Mouse (Mus musculus) cerebellum, adult 2 months (tissue): ENCODE measurements at regions not wholly inside any gene's neighbourhood (a gene's known extent, or its start where the extent isn't known, plus 50 kb on each side); places are given as distances from the start of the nearest gene placed in this dataset.
A peak's percentile ranks its signal among the peaks of the same experiment; 100 is the strongest.

ENCODE experiments used
- DNase-seq, 2 experiments: peaks; one replicate each; pipeline ENCODE4 v3.0.0; 2021
- H3K27ac ChIP-seq: fragments of 200-500 bp; 2 replicates; pipeline ENCODE4 v1.5.1; 2012; ENCODE audit warnings: low read length, control low read depth, inconsistent platforms; ENCODE audit not compliant: insufficient read depth
- H3K27me3 ChIP-seq: fragments of 200-500 bp; 2 replicates; pipeline ENCODE4 v1.6.1; 2012; ENCODE audit warnings: inconsistent platforms, mild to moderate bottlenecking, low read length, moderate library complexity; ENCODE audit not compliant: control insufficient read depth, insufficient read depth
- H3K4me1 ChIP-seq: fragments of 200-500 bp; 2 replicates; pipeline ENCODE4 v1.6.1; 2011; ENCODE audit warnings: low read length; ENCODE audit not compliant: control insufficient read depth, insufficient read depth
- H3K4me3 ChIP-seq: fragments of 200-500 bp; replicated peaks from 2 replicates; pipeline ENCODE3; 2011; ENCODE audit warnings: mild to moderate bottlenecking, low read depth, low read length, control low read depth; ENCODE audit not compliant: insufficient read depth
- CTCF ChIP-seq: fragments of 200-500 bp; IDR thresholded peaks from 2 replicates; pipeline ENCODE4 v1.5.1; 2011; ENCODE audit warnings: low read depth, mild to moderate bottlenecking, control low read depth, low read length, moderate library complexity, borderline replicate concordance; ENCODE audit not compliant: insufficient read depth
- POLR2A ChIP-seq: fragments of 200-500 bp; IDR thresholded peaks from 2 replicates; pipeline ENCODE4 v1.6.1; 2011; ENCODE audit warnings: low read length, control low read depth, borderline replicate concordance; ENCODE audit not compliant: insufficient read depth
- WGBS: fragments of 180-500 bp; shearing (Covaris S2); methylation state at CpG from one replicate; pipeline ENCODE4 v1.1.7; 2018; 5-methylcytosine and 5-hydroxymethylcytosine counted together

GRCm38 (mm10) chr14:71299755-71300154, 700.1 kb upstream of the Fam160b2 start:
- WGBS = 22% methylated on average over 6 of the region's 6 CpGs
- no peak for DNase-seq
- TF ChIP-seq CTCF (no peak), POLR2A (no peak)

DNA sequence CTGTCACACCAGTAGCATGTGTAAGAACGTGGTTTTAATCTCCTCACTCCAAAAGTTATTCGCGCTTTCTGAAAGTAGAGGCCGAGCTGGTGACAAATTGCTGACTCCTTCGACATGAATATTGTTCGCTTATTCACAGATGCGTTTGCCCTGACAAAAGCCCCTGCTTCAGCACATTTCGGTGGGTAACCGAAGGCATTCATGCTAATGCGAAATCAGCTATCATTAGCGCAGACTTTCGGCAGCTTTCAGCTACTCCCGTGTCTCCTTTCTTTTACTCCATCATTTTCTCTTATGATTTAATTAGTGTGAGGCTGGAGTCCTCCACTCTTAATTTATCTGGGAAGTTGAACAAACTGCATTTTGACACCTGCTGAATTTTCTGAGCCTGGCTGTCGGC, 681.9 kb upstream of the Fam160b2 start:
- Histone ChIP-seq H3K27me3 (no peaks in the 10 kb centered on the region), H3K27ac (no peak overlapping the region), H3K4me1 (no peaks in the 10 kb centered on the region), H3K4me3 (no peak overlapping the region)
- 82% methylated on average over 14 of the region's 14 CpGs for WGBS
- no peak for DNase-seq
- TF ChIP-seq CTCF = no peak
- no peak for TF ChIP-seq POLR2A

More at GRCm38 (mm10) chr14:71299755-71300154, 700.1 kb upstream of the Fam160b2 start:
- H3K4me3 ChIP-seq = no peak overlapping the region
- no peaks in the 10 kb centered on the region for H3K4me1 ChIP-seq
- H3K27me3 ChIP-seq = no peaks in the 10 kb centered on the region
- H3K27ac ChIP-seq = no peak overlapping the region

GRCm38 (mm10) chr14:71276309-71276791, 676.7 kb upstream of the Fam160b2 start:
- DNase-seq = peak; percentile 13 to 16
- 11% methylated on average over 12 of the region's 12 CpGs for WGBS
- H3K4me1 ChIP-seq = no peaks in the 10 kb centered on the region

DNA sequence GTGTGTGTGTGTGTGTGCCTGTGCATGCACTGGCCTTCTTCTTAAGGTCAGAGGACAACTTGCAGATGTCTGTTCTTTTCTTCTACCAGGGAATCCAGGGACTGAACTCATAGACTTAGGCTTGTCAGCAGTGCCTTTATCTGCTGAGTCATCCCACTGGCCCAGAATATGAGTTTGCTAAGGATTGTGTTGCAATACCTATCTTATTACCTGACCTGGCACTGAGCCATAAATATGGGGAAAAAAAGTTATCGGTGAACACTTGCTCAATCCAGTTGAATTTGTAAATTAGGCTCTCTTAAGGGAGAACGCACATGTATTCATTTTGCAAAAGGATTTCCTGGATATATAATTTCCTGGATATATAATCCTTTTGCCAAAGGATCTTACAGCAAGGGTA, 672.8 kb upstream of the Fam160b2 start:
- no peak for DNase-seq
- H3K27me3 ChIP-seq = no peaks in the 10 kb centered on the region; the same call in 1 of the 2 replicates
- no peak overlapping the region for H3K4me3 ChIP-seq
- WGBS = 97% methylated on average over 2 of the region's 2 CpGs
- H3K4me1 ChIP-seq = no peaks in the 10 kb centered on the region
- H3K27ac ChIP-seq = no peak overlapping the region
- no peak for TF ChIP-seq CTCF
- TF ChIP-seq POLR2A = no peak

More at GRCm38 (mm10) chr14:71276309-71276791, 676.7 kb upstream of the Fam160b2 start:
- Histone ChIP-seq H3K4me3 (no peak overlapping the region), H3K27ac (no peak overlapping the region), H3K27me3 (no peaks in the 10 kb centered on the region; the same call in 1 of the 2 replicates)
- TF ChIP-seq POLR2A = no peak
- TF ChIP-seq CTCF = no peak

- TF ChIP-seq POLR2A = no peak
- TF ChIP-seq CTCF = no peak
- 94% methylated on average over 4 of the region's 4 CpGs for WGBS
- no peak overlapping the region for H3K27ac ChIP-seq
- no peaks in the 10 kb centered on the region for H3K4me1 ChIP-seq
- no peak overlapping the region for H3K4me3 ChIP-seq
- H3K27me3 ChIP-seq = no peaks in the 10 kb centered on the region
- no peak for DNase-seq
These were observed 658.0 kb upstream of the Fam160b2 start for GRCm38 (mm10) chr14:71257650-71258049.

- no peak for DNase-seq
- TF ChIP-seq POLR2A (no peak), CTCF (no peak)
- WGBS = 94% methylated on average over 1 of the region's 1 CpGs
These were observed 654.6 kb upstream of the Fam160b2 start for GRCm38 (mm10) chr14:71254207-71254606.

DNA sequence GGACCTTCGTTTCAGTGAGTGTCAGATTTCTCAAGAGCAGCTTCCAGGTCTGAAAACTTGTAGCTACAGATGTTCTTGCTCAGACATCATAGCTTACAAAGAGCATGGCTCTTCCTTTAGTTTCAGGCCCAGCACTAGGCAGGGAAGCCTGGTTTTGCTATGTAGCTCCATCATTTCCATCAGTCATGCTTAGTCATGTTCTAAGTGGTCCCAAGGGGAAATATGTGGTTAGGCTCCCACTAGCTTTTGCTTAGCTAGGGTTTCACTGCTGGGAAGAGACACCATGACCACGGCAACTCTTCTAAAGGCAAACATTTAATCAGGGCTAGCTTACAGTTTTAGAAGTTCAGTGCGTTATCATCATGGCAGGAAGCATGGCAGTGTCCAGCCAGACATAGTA, 652.5 kb upstream of the Fam160b2 start:
- Histone ChIP-seq H3K4me3 (no peak overlapping the region), H3K4me1 (0 out of 2 replicates have a peak, but pooled peaks cover 2% of the 10 kb centered on the region), H3K27me3 (no peaks in the 10 kb centered on the region), H3K27ac (no peak overlapping the region)
- no peak for DNase-seq
- no peak for TF ChIP-seq CTCF
- no peak for TF ChIP-seq POLR2A
- WGBS = 92% methylated on average over 3 of the region's 3 CpGs

More at GRCm38 (mm10) chr14:71254207-71254606, 654.6 kb upstream of the Fam160b2 start:
- H3K4me1 ChIP-seq = 0 out of 2 replicates have a peak, but pooled peaks cover under 1% of the 10 kb centered on the region
- no peaks in the 10 kb centered on the region for H3K27me3 ChIP-seq
- H3K4me3 ChIP-seq = no peak overlapping the region
- H3K27ac ChIP-seq = no peak overlapping the region

GRCm38 (mm10) chr14:71251116-71251515, 651.5 kb upstream of the Fam160b2 start:
- H3K4me1 ChIP-seq = 0 out of 2 replicates have a peak, but pooled peaks cover 2% of the 10 kb centered on the region
- H3K27me3 ChIP-seq = no peaks in the 10 kb centered on the region
- TF ChIP-seq CTCF (no peak), POLR2A (no peak)
- H3K27ac ChIP-seq = no peak overlapping the region
- no peak for DNase-seq
- H3K4me3 ChIP-seq = no peak overlapping the region
- WGBS = 100% methylated on average over 1 of the region's 1 CpGs
